Mouse (Mus musculus) midbrain, embryonic 14.5 days (tissue): ENCODE data around the gene Rasgrf2. TPM values are rescaled to one million over a fixed set of nuclear protein-coding genes. Genes with fewer than 3 reads are reported as not detected.

Source experiments
- ATAC-seq: fragments of 200-750 bp; cut with Nextera tagmentation; 2 replicates; pipeline ENCODE4 v1.8.0; 2017; ENCODE audit warnings: moderate number of reproducible peaks, moderate library complexity; ENCODE audit not compliant: low FRiP score, low TSS enrichment
- DNase-seq: peaks from one replicate; pipeline ENCODE4 v3.0.0-alpha.2; 2015
- H3K27ac ChIP-seq: fragments of 300-500 bp; sonication (generic); replicated peaks from 2 replicates; pipeline ENCODE4 v1.5.1; 2014; ENCODE audit warnings: mild to moderate bottlenecking, low read depth, low read length, moderate library complexity
- H3K27me3 ChIP-seq: fragments of 300-500 bp; sonication (generic); 2 replicates; pipeline ENCODE4 v1.6.1; 2014; ENCODE audit warnings: low read length, control low read depth, mixed read lengths; ENCODE audit not compliant: control insufficient read depth, insufficient read depth
- H3K36me3 ChIP-seq: fragments of 300-500 bp; sonication (generic); 2 replicates; pipeline ENCODE4 v1.6.1; 2014; ENCODE audit warnings: low read length, control low read depth; ENCODE audit not compliant: control insufficient read depth, insufficient read depth
- H3K4me1 ChIP-seq: fragments of 300-500 bp; sonication (generic); 2 replicates; pipeline ENCODE4 v1.6.1; 2014; ENCODE audit warnings: mild to moderate bottlenecking, antibody characterized with exemption, low read length, control low read depth; ENCODE audit not compliant: control insufficient read depth, insufficient read depth
- H3K4me2 ChIP-seq: fragments of 300-500 bp; sonication (generic); 2 replicates; pipeline ENCODE4 v1.6.1; 2014; ENCODE audit warnings: mild to moderate bottlenecking, low read length, moderate library complexity
- H3K4me3 ChIP-seq: fragments of 300-500 bp; sonication (generic); replicated peaks from 2 replicates; pipeline ENCODE4 v1.5.1; 2014; ENCODE audit warnings: low read depth, low read length
- H3K9ac ChIP-seq: fragments of 300-500 bp; sonication (generic); replicated peaks from 2 replicates; pipeline ENCODE4 v1.6.1; 2014; ENCODE audit warnings: mild to moderate bottlenecking, low read length, moderate library complexity
- H3K9me3 ChIP-seq: fragments of 300-500 bp; sonication (generic); 2 replicates; pipeline ENCODE4 v1.6.1; 2016; ENCODE audit warnings: low read length, control low read depth, mixed read lengths; ENCODE audit not compliant: control insufficient read depth
- WGBS: fragments of 180-500 bp; shearing (Covaris S2); extraction: QIAGEN DNeasy Blood & Tissue Kit; methylation state at CpG from one replicate; pipeline ENCODE4 v1.1.7; 2014; 5-methylcytosine and 5-hydroxymethylcytosine counted together
- polyA plus RNA-seq: library from polyadenylated mRNA; unstranded; fragments of >200 nt; fragmentation: Nextera tagmentation; extraction: Ambion mirVana; gene quantifications from 2 replicates; pipeline ENCODE4 v1.2.1, GENCODE M21; 2014

The Rasgrf2 gene
- polyA plus RNA-seq, 1 experiment from 2014 or later, result 5.9 TPM

DNA sequence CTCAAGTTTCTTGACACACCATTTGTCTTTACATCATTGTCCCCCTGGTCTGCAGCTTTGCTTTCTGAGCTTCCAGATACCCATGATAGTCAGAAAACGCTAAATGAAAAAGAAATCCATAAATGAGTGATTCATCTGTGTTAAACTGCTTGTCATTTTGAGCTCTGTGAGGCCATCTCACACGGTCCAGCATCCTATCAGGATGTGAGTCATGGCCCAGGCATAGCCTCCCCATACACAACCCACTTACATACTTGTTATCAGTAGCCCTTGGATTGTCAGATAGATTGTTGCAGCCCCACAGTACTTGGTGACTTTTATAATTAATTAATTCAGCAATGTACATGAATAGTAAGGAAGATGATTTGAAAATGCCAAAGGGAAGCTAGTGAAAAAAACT lies 63.6 kb downstream of the Rasgrf2 start:
- Histone ChIP-seq H3K4me2 (no peak overlapping the region), H3K27me3 (no peaks in the 10 kb centered on the region), H3K9me3 (no peaks in the 10 kb centered on the region), H3K4me3 (no peak overlapping the region), H3K36me3 (no peaks in the 10 kb centered on the region), H3K4me1 (no peaks in the 10 kb centered on the region), H3K9ac (no peak overlapping the region), H3K27ac (no peak overlapping the region)
- no peak for DNase-seq
- 86% methylated on average over 2 of the region's 2 CpGs for WGBS
- no peak for ATAC-seq

DNA sequence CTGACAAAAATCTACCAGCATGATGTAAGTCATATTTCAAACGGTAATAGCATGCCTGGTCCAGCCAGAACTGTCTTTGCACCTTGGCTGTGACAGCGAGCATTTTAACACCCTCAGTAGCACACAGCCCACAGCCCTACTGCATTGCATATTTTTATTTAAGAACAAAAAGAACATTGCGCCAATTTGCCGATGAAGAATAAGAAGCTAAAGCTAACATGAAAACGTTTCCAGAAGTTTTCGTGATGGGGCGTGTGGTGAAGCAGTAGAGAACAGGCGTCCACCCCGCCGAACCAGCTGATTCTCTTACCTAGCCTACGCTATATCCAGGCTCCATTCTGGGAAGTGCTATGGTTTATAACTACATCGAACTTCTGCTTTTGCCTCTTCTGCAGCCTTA lies 77.7 kb downstream of the Rasgrf2 start:
- Histone ChIP-seq H3K4me3 (no peak overlapping the region), H3K9me3 (no peaks in the 10 kb centered on the region), H3K27me3 (no peaks in the 10 kb centered on the region), H3K4me1 (no peaks in the 10 kb centered on the region), H3K36me3 (no peaks in the 10 kb centered on the region), H3K4me2 (no peak overlapping the region), H3K9ac (no peak overlapping the region), H3K27ac (no peak overlapping the region)
- WGBS, result 96% methylated on average over 12 of the region's 12 CpGs
- no peak for DNase-seq
- no peak for ATAC-seq

DNA sequence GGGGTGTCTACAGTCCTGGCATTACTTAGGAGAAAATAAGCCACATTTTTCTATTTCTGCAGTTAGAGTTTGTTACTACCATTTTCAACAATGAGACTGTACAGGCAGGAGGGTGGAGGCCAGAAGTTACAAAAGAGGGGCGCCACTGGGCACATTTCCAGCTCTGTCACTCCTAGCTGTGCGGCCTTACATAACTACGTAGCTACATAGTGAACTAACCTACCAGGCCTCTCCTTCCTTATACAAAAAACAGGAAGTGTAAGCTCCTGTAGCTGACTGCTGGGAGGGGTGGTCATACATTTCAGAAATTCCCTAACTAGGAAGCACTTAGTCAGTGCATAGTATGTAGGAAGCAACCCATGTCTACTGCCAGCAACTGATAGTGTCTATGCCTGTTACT lies 78.5 kb downstream of the Rasgrf2 start:
- no peaks in the 10 kb centered on the region for H3K27me3 ChIP-seq
- no peak overlapping the region for H3K9ac ChIP-seq
- no peak overlapping the region for H3K27ac ChIP-seq
- no peak overlapping the region for H3K4me3 ChIP-seq
- H3K9me3 ChIP-seq, result no peaks in the 10 kb centered on the region
- ATAC-seq, result no peak
- WGBS, result 88% methylated on average over 3 of the region's 3 CpGs
- no peaks in the 10 kb centered on the region for H3K36me3 ChIP-seq
- no peaks in the 10 kb centered on the region for H3K4me1 ChIP-seq
- H3K4me2 ChIP-seq, result no peak overlapping the region
- DNase-seq, result no peak

DNA sequence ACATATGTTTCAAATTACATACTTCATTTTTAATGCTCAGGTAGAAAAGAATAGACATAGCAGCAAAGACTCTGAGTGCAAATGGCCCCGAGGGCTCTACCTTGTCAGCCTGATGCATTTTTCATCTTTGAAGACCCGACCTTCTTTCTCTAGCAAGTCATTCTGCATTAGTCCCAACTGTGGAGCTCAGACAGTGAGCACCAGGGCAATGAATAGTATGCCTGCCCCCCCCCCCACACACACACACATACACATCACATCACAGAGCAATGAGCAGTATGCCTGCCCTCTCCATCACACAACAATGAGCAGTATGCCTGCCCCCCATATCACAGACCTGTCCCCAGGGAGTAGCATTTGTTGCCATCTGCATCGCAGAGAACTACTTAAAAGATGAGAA lies 80.2 kb downstream of the Rasgrf2 start:
- H3K27me3 ChIP-seq, result no peaks in the 10 kb centered on the region
- WGBS, result 87% methylated on average over 3 of the region's 3 CpGs
- H3K9me3 ChIP-seq, result no peaks in the 10 kb centered on the region
- no peak overlapping the region for H3K9ac ChIP-seq
- no peak overlapping the region for H3K4me3 ChIP-seq
- no peak overlapping the region for H3K4me2 ChIP-seq
- no peak overlapping the region for H3K27ac ChIP-seq
- DNase-seq (no peak), ATAC-seq (no peak)
- H3K4me1 ChIP-seq, result no peaks in the 10 kb centered on the region
- H3K36me3 ChIP-seq, result no peaks in the 10 kb centered on the region

DNA sequence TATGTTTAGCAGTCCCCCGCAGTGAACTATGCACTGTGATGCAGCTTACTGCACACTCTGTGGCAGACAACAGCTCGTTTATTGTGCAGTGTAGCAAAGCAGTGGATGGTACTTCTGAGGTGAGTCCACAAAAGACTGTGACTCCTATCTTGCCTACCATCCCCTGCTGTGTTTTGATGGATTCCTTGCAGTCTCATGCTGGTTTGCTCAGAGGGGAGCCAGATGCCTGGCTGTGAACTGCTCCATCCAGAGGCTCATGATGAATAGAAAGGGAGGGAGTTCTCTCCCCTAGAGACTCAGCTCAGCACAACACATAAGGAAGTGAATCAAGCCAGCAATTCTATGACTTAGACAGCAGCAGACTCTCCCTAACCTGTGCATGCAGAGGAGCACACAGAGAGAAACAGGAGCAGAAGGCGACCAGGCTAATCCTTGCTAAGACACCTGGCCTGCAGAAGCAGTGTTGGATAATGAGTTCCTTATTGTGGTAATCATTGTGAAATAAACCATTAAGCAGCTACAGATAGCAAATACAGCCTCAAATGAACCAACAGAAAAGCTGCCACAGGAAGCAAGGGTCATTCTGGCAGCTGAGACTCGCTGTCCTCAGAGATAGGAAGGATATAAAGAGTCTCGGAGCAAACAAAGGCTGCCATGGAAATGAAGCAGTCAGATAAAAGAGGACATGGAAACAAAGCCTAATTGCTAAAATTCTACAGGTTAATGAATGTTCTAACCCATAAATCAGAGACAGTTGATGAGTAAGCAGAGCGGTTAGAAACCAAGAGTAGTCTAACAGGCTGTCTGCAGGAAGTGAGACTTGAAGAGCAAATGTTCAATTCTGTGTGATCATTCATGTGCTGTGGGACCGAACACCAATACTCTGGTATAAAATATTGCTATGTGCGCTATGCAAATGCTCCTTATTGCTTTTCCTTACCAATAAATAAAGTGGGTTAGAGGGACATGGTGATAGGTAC lies 89.6 kb downstream of the Rasgrf2 start:
- Histone ChIP-seq H3K36me3 (no peaks in the 10 kb centered on the region), H3K9ac (no peak overlapping the region), H3K4me3 (no peak overlapping the region), H3K4me1 (peaks cover 6% of the 10 kb centered on the region; the same call in 1 of the 2 replicates), H3K27me3 (no peaks in the 10 kb centered on the region), H3K27ac (peak overlapping the region; percentile 47; the same call in 1 of the 2 replicates), H3K9me3 (no peaks in the 10 kb centered on the region), H3K4me2 (no peak overlapping the region)
- DNase-seq (peak; percentile 26), ATAC-seq (peak; percentile 57; the same call in 1 of the 2 replicates)
- WGBS, result 51% methylated on average over 8 of the region's 8 CpGs

DNA sequence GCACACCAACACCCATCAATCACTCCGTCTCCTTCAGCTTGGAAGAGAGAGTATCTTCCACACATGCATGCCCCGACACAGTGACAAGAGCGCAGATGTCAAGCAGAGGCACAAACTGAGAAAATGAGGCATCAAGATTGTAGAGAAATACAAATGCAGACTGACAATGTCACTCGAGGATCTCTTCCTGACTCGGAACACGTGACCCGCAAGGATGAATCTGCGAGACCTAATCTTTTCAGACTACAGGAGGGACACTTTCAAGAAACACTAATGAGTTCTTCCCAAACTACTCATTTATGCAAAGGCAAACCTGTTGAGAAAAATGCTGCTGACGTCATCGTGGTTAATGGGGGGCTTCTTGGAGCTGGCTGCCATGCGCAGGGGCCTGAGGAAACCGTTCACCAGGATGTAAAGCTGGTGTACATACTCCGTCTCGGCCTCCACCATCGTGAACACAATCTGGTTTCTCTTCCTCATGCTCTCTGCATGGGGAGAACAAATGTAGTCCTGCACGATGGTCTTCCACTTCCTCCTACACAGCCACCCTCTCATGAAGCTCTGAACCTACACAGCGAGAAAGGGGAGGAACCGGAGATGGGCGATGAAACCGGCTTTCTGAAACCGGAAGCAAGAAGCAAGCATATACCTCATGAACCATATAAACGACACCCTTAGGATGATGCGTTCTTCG lies 100.9 kb downstream of the Rasgrf2 start:
- H3K9ac ChIP-seq, result no peak overlapping the region
- no peak overlapping the region for H3K4me3 ChIP-seq
- DNase-seq, result no peak
- WGBS, result 92% methylated on average over 24 of the region's 24 CpGs
- no peaks in the 10 kb centered on the region for H3K36me3 ChIP-seq
- H3K27ac ChIP-seq, result no peak overlapping the region
- H3K4me1 ChIP-seq, result no peaks in the 10 kb centered on the region
- H3K9me3 ChIP-seq, result no peaks in the 10 kb centered on the region
- no peak for ATAC-seq
- H3K27me3 ChIP-seq, result no peaks in the 10 kb centered on the region
- no peak overlapping the region for H3K4me2 ChIP-seq

DNA sequence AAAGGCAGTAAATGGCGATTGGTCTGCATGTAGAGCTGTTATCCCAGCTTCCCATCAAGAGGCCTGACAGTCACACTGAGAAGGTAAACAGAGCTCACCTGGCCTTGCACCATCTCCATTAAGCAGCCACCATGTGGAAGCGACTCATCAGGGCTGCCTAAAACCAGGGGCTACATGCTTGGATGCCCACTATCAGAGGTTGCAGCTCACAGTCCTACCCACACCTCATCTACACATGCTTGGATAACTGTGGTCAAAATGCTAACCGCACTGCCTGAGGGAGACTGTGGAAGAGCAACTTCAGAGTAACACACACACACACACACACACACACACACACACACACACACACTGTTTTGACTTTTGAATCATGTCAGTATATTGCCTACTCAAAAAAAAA lies 101.8 kb downstream of the Rasgrf2 start:
- H3K36me3 ChIP-seq, result no peaks in the 10 kb centered on the region
- ATAC-seq (no peak), DNase-seq (no peak)
- no peak overlapping the region for H3K27ac ChIP-seq
- H3K9me3 ChIP-seq, result no peaks in the 10 kb centered on the region
- no peak overlapping the region for H3K4me2 ChIP-seq
- 83% methylated on average over 3 of the region's 3 CpGs for WGBS
- H3K4me3 ChIP-seq, result no peak overlapping the region
- H3K27me3 ChIP-seq, result no peaks in the 10 kb centered on the region
- H3K4me1 ChIP-seq, result no peaks in the 10 kb centered on the region
- H3K9ac ChIP-seq, result no peak overlapping the region

DNA sequence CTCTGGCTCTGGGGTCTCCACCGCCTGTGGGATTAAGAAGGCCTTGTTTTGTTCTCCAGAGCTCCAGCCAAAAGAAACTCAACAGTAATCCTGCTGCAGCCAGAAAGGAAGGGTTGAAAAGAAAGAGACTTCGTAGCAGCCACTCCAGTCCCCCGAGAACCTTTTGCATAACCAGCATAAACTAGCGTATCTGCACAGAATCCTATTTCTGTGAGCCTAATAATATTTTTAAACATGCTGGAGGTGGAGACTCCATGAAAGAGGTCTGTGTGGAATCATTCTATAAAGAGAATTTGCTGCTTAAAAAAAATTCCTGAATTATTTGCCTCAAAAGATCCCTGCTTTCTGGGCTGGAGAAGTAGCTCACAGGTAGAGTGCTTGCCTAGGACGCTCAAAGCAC lies 103.5 kb downstream of the Rasgrf2 start:
- H3K4me2 ChIP-seq, result no peak overlapping the region
- H3K27ac ChIP-seq, result no peak overlapping the region
- H3K4me3 ChIP-seq, result no peak overlapping the region
- H3K36me3 ChIP-seq, result no peaks in the 10 kb centered on the region
- no peaks in the 10 kb centered on the region for H3K27me3 ChIP-seq
- no peaks in the 10 kb centered on the region for H3K4me1 ChIP-seq
- H3K9ac ChIP-seq, result no peak overlapping the region
- DNase-seq, result no peak
- WGBS, result 67% methylated on average over 5 of the region's 5 CpGs
- no peaks in the 10 kb centered on the region for H3K9me3 ChIP-seq
- ATAC-seq, result no peak
